Mouse (Mus musculus): ENCODE measurements at regions not wholly inside any gene's neighbourhood (a gene's known extent, or its start where the extent isn't known, plus 50 kb on each side); places are given as distances from the start of the nearest gene placed in this dataset.

GRCm38 (mm10) chr7:39898268-39898667 is 380.7 kb downstream of the Zfp619 start:
- Histone ChIP-seq H3K4me2 (replicated peaks) (no peak overlapping the region), H3K9me3 (0 out of 2 replicates have a peak, but pooled peaks cover 4% of the 10 kb centered on the region), H3K27ac (no peak overlapping the region), H3K9ac (no peak overlapping the region), H3K4me1 (no peaks in the 10 kb centered on the region), H3K36me3 (no peaks in the 10 kb centered on the region), H3K4me3 (no peak overlapping the region), H3K27me3 (no peaks in the 10 kb centered on the region)
- no peak for ATAC-seq (ENCODE audit: insufficient number of reproducible peaks, insufficient read depth, low FRiP score, low TSS enrichment)
- 96% methylated on average over 1 of the region's 1 CpGs for WGBS

GRCm38 (mm10) chr7:39933946-39934345 is 416.4 kb downstream of the Zfp619 start:
- no peaks in the 10 kb centered on the region for H3K4me1 ChIP-seq
- H3K27ac ChIP-seq, result no peak overlapping the region
- H3K9me3 ChIP-seq, result no peaks in the 10 kb centered on the region
- H3K4me3 ChIP-seq, result no peak overlapping the region
- H3K36me3 ChIP-seq, result no peaks in the 10 kb centered on the region
- H3K27me3 ChIP-seq, result no peaks in the 10 kb centered on the region
- no peak overlapping the region for H3K9ac ChIP-seq
- WGBS, result 63% methylated on average over 1 of the region's 1 CpGs
- no peak for ATAC-seq (ENCODE audit: insufficient number of reproducible peaks, insufficient read depth, low FRiP score, low TSS enrichment)
- no peak overlapping the region for H3K4me2 ChIP-seq (replicated peaks)

- Histone ChIP-seq H3K4me2 (replicated peaks) (no peak overlapping the region), H3K27ac (no peak overlapping the region), H3K27me3 (no peaks in the 10 kb centered on the region), H3K36me3 (no peaks in the 10 kb centered on the region), H3K4me3 (no peak overlapping the region), H3K9ac (no peak overlapping the region), H3K9me3 (no peaks in the 10 kb centered on the region), H3K4me1 (no peaks in the 10 kb centered on the region)
- no peak for ATAC-seq (ENCODE audit: insufficient number of reproducible peaks, insufficient read depth, low FRiP score, low TSS enrichment)
- WGBS, result 73% methylated on average over 4 of the region's 4 CpGs
Measured at GRCm38 (mm10) chr7:39937262-39937661, 419.7 kb downstream of the Zfp619 start.

GRCm38 (mm10) chr7:39942262-39942900 is 424.8 kb downstream of the Zfp619 start:
- Histone ChIP-seq H3K27me3 (no peaks in the 10 kb centered on the region), H3K27ac (no peak overlapping the region), H3K4me2 (replicated peaks) (no peak overlapping the region), H3K4me1 (no peaks in the 10 kb centered on the region), H3K9ac (no peak overlapping the region), H3K4me3 (no peak overlapping the region), H3K36me3 (no peaks in the 10 kb centered on the region), H3K9me3 (no peaks in the 10 kb centered on the region)
- WGBS, result 48% methylated on average over 1 of the region's 1 CpGs
- ATAC-seq (ENCODE audit: insufficient number of reproducible peaks, insufficient read depth, low FRiP score, low TSS enrichment), result no peak

- ATAC-seq (ENCODE audit: insufficient number of reproducible peaks, insufficient read depth, low FRiP score, low TSS enrichment), result no peak
- H3K9ac ChIP-seq, result no peak overlapping the region
- no peak overlapping the region for H3K27ac ChIP-seq
- H3K4me2 ChIP-seq (replicated peaks), result no peak overlapping the region
- H3K4me1 ChIP-seq, result no peaks in the 10 kb centered on the region
- 46% methylated on average over 7 of the region's 7 CpGs for WGBS
- H3K9me3 ChIP-seq, result no peaks in the 10 kb centered on the region
- H3K36me3 ChIP-seq, result no peaks in the 10 kb centered on the region
- no peak overlapping the region for H3K4me3 ChIP-seq
- H3K27me3 ChIP-seq, result no peaks in the 10 kb centered on the region
Measured at GRCm38 (mm10) chr7:39954110-39954509, 436.5 kb downstream of the Zfp619 start.

- H3K27ac ChIP-seq, result no peak overlapping the region
- no peak overlapping the region for H3K9ac ChIP-seq
- H3K27me3 ChIP-seq, result no peaks in the 10 kb centered on the region
- ATAC-seq (ENCODE audit: insufficient number of reproducible peaks, insufficient read depth, low FRiP score, low TSS enrichment), result no peak
- no peaks in the 10 kb centered on the region for H3K36me3 ChIP-seq
- H3K4me2 ChIP-seq (replicated peaks), result no peak overlapping the region
- no peaks in the 10 kb centered on the region for H3K9me3 ChIP-seq
- no peaks in the 10 kb centered on the region for H3K4me1 ChIP-seq
- no peak overlapping the region for H3K4me3 ChIP-seq
Measured at GRCm38 (mm10) chr7:39954931-39955330, 437.4 kb downstream of the Zfp619 start.

- H3K27me3 ChIP-seq, result no peaks in the 10 kb centered on the region
- 74% methylated on average over 2 of the region's 2 CpGs for WGBS
- H3K9ac ChIP-seq, result no peak overlapping the region
- H3K4me3 ChIP-seq, result no peak overlapping the region
- H3K4me1 ChIP-seq, result no peaks in the 10 kb centered on the region
- H3K9me3 ChIP-seq, result no peaks in the 10 kb centered on the region
- H3K4me2 ChIP-seq (replicated peaks), result no peak overlapping the region
- no peak overlapping the region for H3K27ac ChIP-seq
- no peak for ATAC-seq (ENCODE audit: insufficient number of reproducible peaks, insufficient read depth, low FRiP score, low TSS enrichment)
- H3K36me3 ChIP-seq, result no peaks in the 10 kb centered on the region
Measured at GRCm38 (mm10) chr7:39978121-39978520, 460.6 kb downstream of the Zfp619 start.

GRCm38 (mm10) chr7:39981647-39982046 is 464.1 kb downstream of the Zfp619 start:
- Histone ChIP-seq H3K4me3 (no peak overlapping the region), H3K9ac (no peak overlapping the region), H3K4me2 (replicated peaks) (no peak overlapping the region), H3K9me3 (no peaks in the 10 kb centered on the region), H3K4me1 (no peaks in the 10 kb centered on the region), H3K36me3 (no peaks in the 10 kb centered on the region), H3K27me3 (no peaks in the 10 kb centered on the region), H3K27ac (no peak overlapping the region)
- 89% methylated on average over 4 of the region's 4 CpGs for WGBS
- no peak for ATAC-seq (ENCODE audit: insufficient number of reproducible peaks, insufficient read depth, low FRiP score, low TSS enrichment)

All from embryonic facial prominence, embryonic 12.5 days (tissue).